Mouse (Mus musculus) midbrain, embryonic 16.5 days (tissue): ENCODE results near the gene Tbata. TPM values are rescaled to one million over a fixed set of nuclear protein-coding genes. Genes with fewer than 3 reads are reported as not detected.

Experiments
- ATAC-seq: fragments of 200-750 bp; cut with Nextera tagmentation; 2 replicates; pipeline ENCODE4 v1.8.0; 2017; ENCODE audit warnings: moderate TSS enrichment
- H3K27ac ChIP-seq: fragments of 300-500 bp; sonication (generic); 2 replicates; pipeline ENCODE4 v1.5.1; 2014; ENCODE audit warnings: mild to moderate bottlenecking, low read length, mixed read lengths
- H3K27me3 ChIP-seq: fragments of 300-500 bp; sonication (generic); 2 replicates; pipeline ENCODE4 v1.6.1; 2014; ENCODE audit warnings: low read depth, low read length, mixed read lengths; ENCODE audit not compliant: control insufficient read depth, insufficient read depth
- H3K36me3 ChIP-seq: fragments of 300-500 bp; sonication (generic); 2 replicates; pipeline ENCODE4 v1.6.1; 2014; ENCODE audit warnings: mild to moderate bottlenecking, low read length, moderate library complexity, mixed read lengths; ENCODE audit not compliant: control insufficient read depth, insufficient read depth
- H3K4me1 ChIP-seq: fragments of 300-500 bp; sonication (generic); 2 replicates; pipeline ENCODE4 v1.6.1; 2014; ENCODE audit warnings: mild to moderate bottlenecking, low read length, mixed read lengths; ENCODE audit not compliant: control insufficient read depth, insufficient read depth
- H3K4me2 ChIP-seq: fragments of 300-500 bp; sonication (generic); 2 replicates; pipeline ENCODE4 v1.6.1; 2014; ENCODE audit warnings: mild to moderate bottlenecking, low read length, mixed read lengths
- H3K4me3 ChIP-seq: fragments of 300-500 bp; sonication (generic); 2 replicates; pipeline ENCODE4 v1.5.1; 2014; ENCODE audit warnings: low read depth, mild to moderate bottlenecking, low read length, moderate library complexity, mixed read lengths
- H3K9ac ChIP-seq: fragments of 300-500 bp; sonication (generic); 2 replicates; pipeline ENCODE4 v1.6.1; 2014; ENCODE audit warnings: low read depth, low read length, mixed read lengths
- H3K9me3 ChIP-seq: fragments of 300-500 bp; sonication (generic); replicated peaks from 2 replicates; pipeline ENCODE4 v1.6.1; 2014; ENCODE audit warnings: mild to moderate bottlenecking, low read length, mixed read lengths; ENCODE audit not compliant: control insufficient read depth, poor library complexity, severe bottlenecking
- whole genome bisulfite sequencing: fragments of 180-500 bp; shearing (Covaris S2); extraction: QIAGEN DNeasy Blood & Tissue Kit; methylation state at CpG from one replicate; pipeline ENCODE4 v1.1.7; 2014; 5-methylcytosine and 5-hydroxymethylcytosine counted together
- polyA plus RNA-seq: library from polyadenylated mRNA; unstranded; fragments of >200 nt; fragmentation: Nextera tagmentation; extraction: Ambion mirVana; gene quantifications from 2 replicates; pipeline ENCODE4 v1.2.1, GENCODE M21; 2015

The Tbata gene
- polyA plus RNA-seq, 1 experiment from 2014 or later = 0.16 TPM

- H3K9me3 ChIP-seq = no peaks in the 10 kb centered on the region
- H3K36me3 ChIP-seq = no peaks in the 10 kb centered on the region
- H3K27ac ChIP-seq = no peak overlapping the region
- no peak for ATAC-seq
- H3K27me3 ChIP-seq = no peaks in the 10 kb centered on the region
- WGBS = 48% methylated on average over 7 of the region's 7 CpGs
- no peak overlapping the region for H3K4me3 ChIP-seq
- H3K4me2 ChIP-seq = no peak overlapping the region
- no peaks in the 10 kb centered on the region for H3K4me1 ChIP-seq
- H3K9ac ChIP-seq = no peak overlapping the region
Observed at GRCm38 (mm10) chr10:61176221-61176790, 4.6 kb downstream of the Tbata start.

GRCm38 (mm10) chr10:61177751-61178150 lies 6.0 kb downstream of the Tbata start:
- no peak for ATAC-seq
- H3K9me3 ChIP-seq = no peaks in the 10 kb centered on the region
- no peak overlapping the region for H3K4me2 ChIP-seq
- H3K9ac ChIP-seq = no peak overlapping the region
- 83% methylated on average over 4 of the region's 4 CpGs for WGBS
- H3K27ac ChIP-seq = no peak overlapping the region
- no peak overlapping the region for H3K4me3 ChIP-seq
- H3K36me3 ChIP-seq = no peaks in the 10 kb centered on the region
- no peaks in the 10 kb centered on the region for H3K27me3 ChIP-seq
- H3K4me1 ChIP-seq = no peaks in the 10 kb centered on the region

GRCm38 (mm10) chr10:61178687-61179086 lies 6.9 kb downstream of the Tbata start:
- WGBS = 90% methylated on average over 8 of the region's 8 CpGs
- no peaks in the 10 kb centered on the region for H3K4me1 ChIP-seq
- no peak overlapping the region for H3K4me3 ChIP-seq
- H3K4me2 ChIP-seq = no peak overlapping the region
- no peaks in the 10 kb centered on the region for H3K36me3 ChIP-seq
- H3K9ac ChIP-seq = no peak overlapping the region
- no peaks in the 10 kb centered on the region for H3K9me3 ChIP-seq
- H3K27me3 ChIP-seq = no peaks in the 10 kb centered on the region
- ATAC-seq = no peak
- H3K27ac ChIP-seq = no peak overlapping the region

GRCm38 (mm10) chr10:61179927-61180326 lies 8.2 kb downstream of the Tbata start:
- WGBS = 76% methylated on average over 6 of the region's 6 CpGs
- no peak for ATAC-seq
- no peaks in the 10 kb centered on the region for H3K4me1 ChIP-seq

GRCm38 (mm10) chr10:61187001-61187400 lies 15.2 kb downstream of the Tbata start:
- Histone ChIP-seq H3K9me3 (no peaks in the 10 kb centered on the region), H3K27me3 (no peaks in the 10 kb centered on the region), H3K36me3 (no peaks in the 10 kb centered on the region), H3K4me3 (no peak overlapping the region), H3K9ac (no peak overlapping the region), H3K4me2 (no peak overlapping the region), H3K4me1 (no peaks in the 10 kb centered on the region), H3K27ac (no peak overlapping the region)
- no peak for ATAC-seq
- 88% methylated on average over 3 of the region's 3 CpGs for WGBS

More at GRCm38 (mm10) chr10:61179927-61180326, 8.2 kb downstream of the Tbata start:
- H3K9ac ChIP-seq = no peak overlapping the region
- no peak overlapping the region for H3K4me2 ChIP-seq
- no peaks in the 10 kb centered on the region for H3K9me3 ChIP-seq
- no peak overlapping the region for H3K27ac ChIP-seq
- H3K4me3 ChIP-seq = no peak overlapping the region
- H3K36me3 ChIP-seq = no peaks in the 10 kb centered on the region
- H3K27me3 ChIP-seq = no peaks in the 10 kb centered on the region

GRCm38 (mm10) chr10:61188010-61188409 lies 16.3 kb downstream of the Tbata start:
- no peak overlapping the region for H3K4me2 ChIP-seq

GRCm38 (mm10) chr10:61194611-61195010 lies 22.9 kb downstream of the Tbata start:
- 81% methylated on average over 9 of the region's 9 CpGs for WGBS
- no peaks in the 10 kb centered on the region for H3K36me3 ChIP-seq
- no peaks in the 10 kb centered on the region for H3K27me3 ChIP-seq
- no peaks in the 10 kb centered on the region for H3K4me1 ChIP-seq
- H3K4me2 ChIP-seq = no peak overlapping the region
- no peak overlapping the region for H3K27ac ChIP-seq
- no peak overlapping the region for H3K4me3 ChIP-seq
- H3K9ac ChIP-seq = no peak overlapping the region
- no peak for ATAC-seq
- no peaks in the 10 kb centered on the region for H3K9me3 ChIP-seq

More at GRCm38 (mm10) chr10:61188010-61188409, 16.3 kb downstream of the Tbata start:
- no peaks in the 10 kb centered on the region for H3K9me3 ChIP-seq
- no peak overlapping the region for H3K27ac ChIP-seq
- no peak overlapping the region for H3K9ac ChIP-seq
- 81% methylated on average over 3 of the region's 3 CpGs for WGBS
- no peak overlapping the region for H3K4me3 ChIP-seq
- ATAC-seq = no peak
- no peaks in the 10 kb centered on the region for H3K27me3 ChIP-seq
- H3K4me1 ChIP-seq = no peaks in the 10 kb centered on the region
- H3K36me3 ChIP-seq = no peaks in the 10 kb centered on the region

- no peaks in the 10 kb centered on the region for H3K36me3 ChIP-seq
- no peak overlapping the region for H3K4me3 ChIP-seq
- no peak overlapping the region for H3K27ac ChIP-seq
- no peaks in the 10 kb centered on the region for H3K9me3 ChIP-seq
- WGBS = 88% methylated on average over 8 of the region's 8 CpGs
- no peak for ATAC-seq
- H3K27me3 ChIP-seq = no peaks in the 10 kb centered on the region
- no peak overlapping the region for H3K4me2 ChIP-seq
- H3K9ac ChIP-seq = no peak overlapping the region
- H3K4me1 ChIP-seq = no peaks in the 10 kb centered on the region
Observed at GRCm38 (mm10) chr10:61195216-61195615, 23.5 kb downstream of the Tbata start.

- no peak overlapping the region for H3K9ac ChIP-seq
- H3K4me3 ChIP-seq = no peak overlapping the region
- no peak overlapping the region for H3K4me2 ChIP-seq
- WGBS = 90% methylated on average over 5 of the region's 5 CpGs
- H3K4me1 ChIP-seq = no peaks in the 10 kb centered on the region
- no peak for ATAC-seq
- no peaks in the 10 kb centered on the region for H3K9me3 ChIP-seq
- no peak overlapping the region for H3K27ac ChIP-seq
- no peaks in the 10 kb centered on the region for H3K36me3 ChIP-seq
- H3K27me3 ChIP-seq = no peaks in the 10 kb centered on the region
Observed at GRCm38 (mm10) chr10:61195718-61196291, 24.1 kb downstream of the Tbata start.
